Mouse (Mus musculus) kidney, adult 11 months (tissue): ENCODE measurements around the gene Slc35f3.
A peak's percentile ranks its signal among the peaks of the same experiment; 100 is the strongest.

ENCODE experiments used
- DNase-seq: peaks from one replicate; pipeline ENCODE4 v3.0.0; 2022

Gene Slc35f3

DNA sequence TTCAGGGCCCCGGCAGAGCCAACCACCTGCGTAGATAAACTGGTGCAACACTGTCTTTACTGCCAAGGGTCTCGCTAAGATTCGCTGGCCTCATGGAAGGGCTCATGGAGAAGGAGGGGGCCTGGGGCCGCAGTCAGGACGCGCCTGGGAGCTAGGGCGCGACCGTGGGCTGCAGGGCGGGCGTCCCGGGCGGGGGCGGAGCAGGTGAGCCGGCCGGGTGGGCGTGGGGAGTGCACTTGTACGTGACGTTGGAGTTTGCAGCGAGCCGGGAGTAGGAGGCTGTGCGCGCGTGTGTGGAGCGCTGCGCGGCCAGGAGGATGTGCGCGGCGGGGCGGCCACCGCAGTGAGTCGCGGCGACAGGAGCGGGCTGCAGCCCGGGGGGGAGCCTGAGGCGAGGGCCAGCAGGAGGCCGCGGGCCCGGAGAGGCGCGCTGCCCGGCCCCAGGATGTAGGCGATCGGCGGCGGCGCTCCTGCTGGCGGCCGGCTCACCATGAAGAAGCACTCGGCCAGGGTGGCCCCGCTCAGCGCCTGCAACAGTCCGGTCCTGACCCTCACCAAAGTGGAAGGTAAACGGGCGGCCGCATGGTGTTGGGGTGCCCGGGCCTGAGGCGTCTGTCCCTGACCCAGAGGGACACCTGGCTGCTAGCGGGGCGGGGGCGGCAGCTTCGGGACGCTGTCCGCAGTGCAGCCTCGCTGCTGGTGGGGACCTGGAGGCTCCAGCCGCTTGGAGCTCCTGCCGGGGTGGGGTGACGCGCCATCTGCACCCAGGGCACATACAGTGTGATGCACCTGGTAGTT is at the start of gene Slc35f3:
Slc35f3 (plus strand) TSS at position 263 of the 798 bp plus-strand sequence.
- DNase-seq: peak; percentile 58

DNA sequence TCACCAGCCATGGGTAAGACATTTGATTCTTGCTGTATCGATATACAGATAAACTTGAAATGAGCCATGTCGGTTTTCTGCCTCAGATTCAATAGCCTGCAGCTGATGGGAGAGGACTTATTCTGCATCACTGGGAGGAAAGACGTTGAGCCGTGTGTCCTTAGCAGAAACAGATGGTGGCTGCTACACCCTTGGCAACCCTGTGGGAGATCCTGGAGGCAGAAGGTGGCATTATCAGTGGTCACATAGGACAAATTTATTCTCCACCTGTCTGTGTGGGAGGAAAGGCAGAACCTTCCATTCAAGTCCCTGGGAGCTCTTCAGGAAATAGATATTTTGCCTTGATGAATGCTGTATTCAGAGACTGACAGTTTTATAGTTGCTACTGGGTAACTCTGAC is 47.9 kb upstream of the Slc35f3 start:
- no peak for DNase-seq

DNA sequence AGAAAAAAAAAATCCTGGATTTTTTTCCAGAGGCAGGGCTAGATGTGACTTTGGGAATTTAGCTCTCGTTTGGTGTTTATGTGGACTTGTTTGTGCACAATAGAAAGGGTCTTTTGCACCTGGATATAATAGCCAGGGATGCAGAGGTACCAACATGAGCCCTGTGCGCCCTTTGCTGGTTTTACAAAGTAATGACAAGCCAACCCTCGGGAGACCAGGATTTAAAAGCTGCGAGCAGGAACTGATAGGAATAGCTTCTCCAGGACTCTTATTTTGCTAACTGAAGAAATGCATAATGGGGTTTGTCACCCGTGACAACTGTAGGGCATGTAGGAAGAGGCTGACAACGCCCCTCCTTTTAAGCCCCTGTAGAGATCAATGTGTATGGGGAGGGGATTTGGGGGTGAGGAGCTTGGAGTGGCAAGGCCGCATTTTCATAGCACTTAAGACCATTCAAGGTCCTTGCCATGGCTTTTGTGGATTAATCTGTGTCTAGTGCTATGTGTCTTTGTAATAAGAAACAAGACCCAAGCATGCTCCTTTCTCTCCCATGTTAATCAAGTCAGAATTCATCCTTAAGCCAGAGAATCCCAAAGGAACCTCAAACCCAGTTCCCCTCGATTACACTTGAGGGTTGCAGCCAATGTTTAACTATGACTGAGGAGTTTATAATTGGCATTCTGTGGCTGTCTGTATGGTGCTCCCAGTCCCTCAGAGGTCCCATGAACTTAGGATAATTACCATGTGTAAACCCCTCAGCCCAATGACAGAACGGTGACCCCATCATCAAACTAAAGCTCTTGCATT is 41.6 kb upstream of the Slc35f3 start:
- DNase-seq: no peak

DNA sequence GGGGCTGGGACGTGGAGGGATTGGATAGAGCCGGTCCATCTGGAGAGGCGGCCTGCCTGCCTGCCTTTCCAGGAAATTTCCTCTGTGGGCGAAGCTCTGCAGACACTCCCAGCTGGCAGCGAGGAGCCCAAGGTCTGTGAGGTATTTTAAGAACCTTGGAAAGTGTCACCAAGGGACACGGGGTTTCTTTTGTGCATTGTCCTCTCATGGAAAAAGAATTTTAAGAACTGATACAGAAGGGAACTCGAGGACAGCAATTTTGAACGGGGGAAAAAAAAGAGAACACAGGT is 41.0 kb upstream of the Slc35f3 start:
- no peak for DNase-seq

DNA sequence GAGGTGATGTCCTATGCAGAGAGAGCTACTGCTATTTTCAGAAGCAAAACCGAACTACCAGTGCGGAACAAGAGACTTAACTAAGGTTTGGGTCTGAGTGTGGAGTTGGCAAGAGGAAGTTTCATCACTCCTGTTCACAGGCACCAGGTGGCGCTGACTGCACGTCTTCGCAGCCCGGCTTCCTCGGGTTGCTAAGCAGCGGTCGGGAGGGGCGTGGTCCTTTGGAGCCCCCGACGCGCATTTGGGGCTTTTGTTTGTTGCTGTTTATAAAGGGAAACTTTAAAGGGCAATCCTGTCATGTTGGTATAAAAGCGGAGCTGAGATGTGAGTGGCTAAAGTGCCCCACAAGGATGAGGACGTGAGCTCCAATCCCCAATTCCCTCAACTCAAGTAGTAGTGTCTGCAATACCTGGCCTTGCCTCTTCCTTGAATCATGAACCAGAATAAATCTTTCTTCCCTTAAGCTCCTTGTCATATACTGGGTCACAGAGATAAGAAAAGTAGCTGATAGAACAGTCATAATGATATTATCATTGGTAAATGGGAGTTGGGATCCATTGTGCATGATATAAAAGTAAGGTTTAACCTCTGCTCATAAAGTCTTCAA is 40.1 kb upstream of the Slc35f3 start:
- peak; percentile 32 for DNase-seq

DNA sequence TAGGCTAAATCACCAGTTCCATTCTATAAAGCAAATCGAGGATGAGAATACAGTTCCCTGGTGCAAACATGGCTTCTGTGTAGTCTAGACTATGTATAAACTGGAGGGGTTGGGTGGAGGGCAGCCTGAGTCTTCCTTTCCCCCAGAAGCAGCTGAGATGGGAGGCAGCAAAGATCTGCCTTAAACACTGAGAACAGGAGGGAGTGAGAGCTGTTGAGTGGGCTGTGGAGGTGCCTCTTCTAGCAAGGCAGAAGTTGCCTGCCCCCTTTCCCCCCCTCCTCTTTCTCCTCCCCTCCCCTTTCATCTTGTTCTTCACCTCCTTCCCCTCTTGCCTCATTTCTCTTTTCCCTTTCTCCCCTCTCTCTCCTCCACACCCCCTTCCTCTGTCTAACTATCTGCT is 33.2 kb upstream of the Slc35f3 start:
- no peak for DNase-seq

DNA sequence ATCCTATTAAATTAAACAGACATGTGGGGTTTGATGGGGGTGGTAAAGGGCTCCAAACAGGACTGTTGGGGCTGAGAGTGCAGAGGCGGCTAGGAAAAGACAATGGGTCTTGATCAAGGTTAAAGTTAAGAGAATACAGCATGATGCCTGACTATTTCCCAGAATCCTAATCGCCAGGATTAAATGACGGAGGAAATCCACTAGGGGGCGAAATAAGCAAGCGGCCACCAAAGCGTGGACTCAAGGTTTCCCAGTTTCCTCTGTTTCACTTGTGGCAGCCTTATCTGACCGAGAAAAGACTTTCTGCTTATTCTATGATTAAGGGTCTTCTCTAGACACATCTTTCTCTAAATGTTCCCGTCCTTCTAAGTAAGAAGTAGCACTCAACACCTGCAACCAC is 31.2 kb upstream of the Slc35f3 start:
- DNase-seq: no peak

DNA sequence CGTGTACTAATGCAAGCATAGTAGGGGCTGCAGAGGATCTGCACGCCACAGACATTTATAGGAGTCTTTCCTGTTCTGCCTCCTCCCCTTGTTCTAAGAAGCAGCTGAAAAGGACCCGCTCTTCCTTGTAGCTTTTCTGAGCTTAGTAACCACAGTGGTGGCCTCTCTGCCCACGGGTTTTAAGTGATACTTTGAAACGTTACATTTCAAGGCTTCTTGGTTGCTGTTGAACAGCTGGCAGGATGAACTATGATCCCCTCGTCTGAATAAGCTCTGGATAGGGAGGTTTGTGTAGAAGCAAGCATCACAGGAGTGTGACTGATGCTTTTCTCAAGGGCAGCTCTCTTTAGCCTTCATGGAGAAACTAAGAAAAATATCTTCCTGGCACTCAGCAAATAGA is 28.6 kb upstream of the Slc35f3 start:
- DNase-seq: no peak

DNA sequence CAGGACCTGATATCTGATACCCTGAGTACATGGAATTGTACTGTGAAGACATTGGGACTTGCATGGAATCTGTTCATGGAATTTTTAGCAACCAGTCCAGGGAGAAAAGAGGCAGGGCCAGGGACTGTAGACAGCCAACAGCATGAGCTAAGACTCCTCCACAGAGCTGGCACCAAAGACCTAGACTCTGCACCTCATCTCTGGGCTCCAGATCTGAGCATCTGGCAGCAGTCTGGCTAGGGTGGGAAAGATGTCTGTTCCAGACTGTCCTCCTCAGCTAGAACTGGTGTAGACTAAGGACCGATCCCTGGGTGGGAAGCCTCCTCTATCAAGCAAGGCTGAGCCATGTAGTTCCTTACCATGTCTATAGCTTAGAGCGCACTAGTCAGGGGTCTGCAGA is 25.9 kb upstream of the Slc35f3 start:
- DNase-seq: no peak

DNA sequence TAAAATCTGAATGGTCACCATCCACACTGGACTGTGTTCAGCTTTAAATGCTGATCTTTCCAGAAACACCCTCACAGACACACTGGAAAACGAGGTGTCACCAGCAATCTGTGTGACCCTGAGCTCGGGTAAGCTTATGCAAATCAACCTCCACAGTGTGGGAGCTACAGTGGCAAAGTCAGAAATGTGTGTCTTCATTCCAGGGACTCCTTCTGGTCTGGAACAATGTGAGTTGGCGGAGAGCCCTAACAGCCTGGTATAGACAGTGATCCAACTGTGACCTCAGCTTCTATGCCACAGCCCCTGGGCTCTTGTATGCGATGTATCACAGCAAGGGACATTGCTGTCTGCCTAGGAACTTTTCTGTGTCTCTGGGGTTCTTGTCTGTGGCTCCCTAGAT is 25.3 kb upstream of the Slc35f3 start:
- DNase-seq: no peak

DNA sequence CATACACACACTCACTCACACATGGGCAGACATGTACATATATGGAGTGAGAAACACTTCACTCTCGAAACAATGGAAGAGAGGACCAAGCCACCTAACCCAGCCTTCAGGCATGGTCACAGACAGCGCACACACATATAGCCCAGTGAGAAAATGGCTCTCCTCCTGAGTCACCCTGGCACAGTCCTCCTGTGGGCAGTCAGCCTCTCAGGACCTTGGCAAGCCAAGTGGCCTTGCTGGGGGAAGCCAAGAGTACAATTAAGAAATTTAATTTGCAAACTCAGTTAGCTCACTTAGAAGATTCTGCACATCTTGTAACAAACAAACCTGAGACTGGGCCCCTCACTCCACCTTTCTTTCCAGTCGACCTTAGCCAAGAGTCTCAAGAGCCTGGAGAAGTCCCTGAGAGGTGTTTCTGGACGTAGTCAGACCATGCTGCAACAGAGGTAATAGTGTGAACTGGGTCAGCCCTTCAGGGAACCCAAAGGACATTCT is 23.4 kb upstream of the Slc35f3 start:
- DNase-seq: no peak

DNA sequence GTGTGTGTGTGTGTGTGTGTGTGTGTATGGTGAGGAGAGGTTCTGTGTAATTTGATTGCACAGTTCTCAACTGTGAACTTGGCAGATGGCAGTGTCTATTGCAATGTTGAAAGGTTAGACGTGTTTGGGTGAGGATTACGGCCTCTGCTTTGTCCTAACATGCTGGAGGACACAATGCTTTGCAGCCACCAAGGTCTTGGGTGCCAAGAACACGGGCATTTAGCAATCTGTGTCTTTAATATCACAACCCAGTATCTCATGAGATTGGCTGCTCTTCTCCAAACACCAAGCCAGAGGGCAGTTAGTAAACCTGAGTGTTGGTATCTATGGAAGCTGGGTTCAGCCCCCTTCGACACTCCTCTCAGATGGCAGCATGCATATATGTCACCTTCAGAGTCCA is 22.5 kb upstream of the Slc35f3 start:
- DNase-seq: no peak

DNA sequence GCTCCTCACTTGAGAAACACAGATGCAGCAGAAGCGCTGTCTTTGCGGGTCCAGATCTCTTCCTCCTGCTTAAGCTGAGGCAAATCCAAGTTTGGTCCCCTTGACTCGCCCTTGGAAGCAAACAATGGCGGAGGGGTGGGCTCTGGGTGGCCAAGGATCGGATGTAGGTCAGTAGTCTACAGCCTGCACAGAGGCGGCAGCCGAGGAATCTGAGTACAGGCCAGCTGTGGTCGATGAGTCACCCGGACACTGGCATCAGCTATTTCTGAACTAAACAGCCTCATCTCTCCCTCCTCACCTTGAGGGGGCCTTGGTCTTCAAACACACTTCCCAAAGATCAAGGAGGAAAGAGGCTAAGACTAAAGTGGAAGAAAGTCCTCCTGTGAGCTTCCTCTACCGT is 6.4 kb upstream of the Slc35f3 start:
- no peak for DNase-seq

DNA sequence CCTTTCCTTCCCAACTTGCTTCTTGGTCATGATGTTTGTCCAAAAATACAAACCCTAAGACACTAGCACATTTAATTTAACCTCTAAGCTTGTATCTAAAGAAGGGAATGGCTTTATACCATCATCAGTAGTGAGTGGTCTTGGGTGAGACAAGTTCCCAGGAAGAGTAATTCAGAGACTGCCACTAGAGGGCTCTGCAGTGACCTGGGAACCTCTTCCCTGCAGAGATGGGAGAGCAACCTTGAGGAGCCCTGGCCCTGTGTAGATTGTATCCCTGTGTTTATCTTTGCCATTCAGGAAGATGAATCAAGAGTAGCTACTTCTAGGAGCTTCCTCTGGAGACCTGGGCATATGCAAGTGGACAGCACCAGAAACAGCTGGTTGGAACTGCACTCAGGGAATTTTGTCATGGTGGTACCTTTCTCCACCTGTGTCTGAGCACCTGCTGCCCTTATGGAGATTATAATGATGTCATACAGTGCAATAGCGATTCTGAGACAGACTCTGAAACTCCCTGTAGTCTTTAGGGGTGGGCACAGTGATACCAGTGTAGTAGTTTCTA is 993 bp upstream of the Slc35f3 start:
- DNase-seq: peak; percentile 33

DNA sequence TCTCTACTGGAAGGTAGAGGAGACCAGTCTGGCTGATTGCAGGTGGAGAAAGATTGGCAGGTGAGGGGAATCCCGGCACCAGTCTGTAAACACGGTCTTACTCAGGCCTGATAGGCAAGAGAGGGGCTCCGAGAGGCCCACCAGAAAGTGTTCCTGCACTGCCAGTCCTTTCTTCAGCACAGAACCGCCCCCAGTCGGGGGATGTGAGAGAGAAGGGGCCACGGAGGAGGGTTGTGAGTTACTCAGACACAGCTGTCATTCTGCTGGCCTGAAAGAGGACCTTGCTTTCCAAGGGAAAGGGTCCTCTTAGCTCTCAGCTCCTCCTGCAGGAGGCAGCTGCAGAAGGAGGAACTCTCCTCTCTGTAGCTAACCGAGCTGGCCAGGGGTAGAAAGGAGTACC is 975 bp downstream of the Slc35f3 start:
- DNase-seq: no peak

DNA sequence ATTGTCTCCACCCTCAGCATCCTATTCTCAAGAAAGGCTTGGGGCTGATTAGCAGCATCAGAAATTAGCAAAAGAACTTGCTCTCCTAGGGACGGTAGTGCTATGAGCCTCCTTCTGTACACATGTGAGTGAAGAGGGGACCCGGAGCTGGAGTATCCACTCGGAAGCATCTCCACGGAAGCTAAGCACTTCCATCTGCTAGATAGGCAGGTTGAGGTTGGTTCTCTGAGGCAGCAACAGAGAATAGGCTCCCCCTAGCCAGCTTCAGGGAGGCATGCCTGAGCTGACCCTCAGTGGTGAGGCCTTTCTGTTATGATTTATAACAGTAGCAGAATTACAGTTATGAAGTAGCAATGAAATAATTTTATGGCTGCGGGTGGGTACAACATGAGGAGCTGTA is 2.0 kb downstream of the Slc35f3 start:
- DNase-seq: no peak

DNA sequence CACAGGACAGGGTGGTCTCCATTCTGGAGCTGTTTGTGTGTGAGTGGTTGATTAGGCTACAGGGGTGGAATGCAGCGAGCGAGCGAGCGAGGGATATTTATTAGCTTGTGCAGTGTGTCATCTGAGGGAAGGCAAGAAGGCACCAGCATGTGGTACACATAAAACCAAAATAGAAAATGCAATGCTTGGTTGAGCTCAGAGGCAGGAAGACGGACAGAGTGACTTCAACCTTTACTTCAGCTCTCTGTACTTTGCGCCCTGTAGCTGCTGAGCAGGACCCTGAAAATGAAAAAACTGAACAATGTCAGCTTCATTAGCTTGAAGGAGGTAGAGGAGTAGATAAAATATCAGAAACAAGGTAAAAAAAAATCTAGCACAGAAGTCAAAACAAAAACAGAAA is 3.2 kb downstream of the Slc35f3 start:
- peak; percentile 55 for DNase-seq

DNA sequence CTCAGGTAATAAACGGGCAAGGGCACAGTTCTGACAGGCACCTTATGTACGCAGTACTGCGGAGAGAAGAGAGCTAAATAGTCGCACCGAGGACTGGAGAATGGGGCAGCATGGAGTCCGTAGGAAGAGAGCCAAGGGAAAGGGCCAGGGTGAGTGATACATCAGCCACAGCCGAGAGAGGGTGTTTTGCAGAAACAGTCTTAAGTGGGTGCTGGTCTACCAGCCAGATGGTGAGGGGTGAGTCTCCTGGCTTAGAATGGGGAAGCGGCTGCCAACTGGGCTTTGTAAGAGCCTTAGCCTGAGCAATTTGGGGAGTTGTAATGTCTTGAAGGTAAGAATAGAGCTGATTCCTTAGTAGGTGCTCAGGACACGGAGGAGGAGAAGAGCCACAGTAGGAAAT is 8.8 kb downstream of the Slc35f3 start:
- no peak for DNase-seq

DNA sequence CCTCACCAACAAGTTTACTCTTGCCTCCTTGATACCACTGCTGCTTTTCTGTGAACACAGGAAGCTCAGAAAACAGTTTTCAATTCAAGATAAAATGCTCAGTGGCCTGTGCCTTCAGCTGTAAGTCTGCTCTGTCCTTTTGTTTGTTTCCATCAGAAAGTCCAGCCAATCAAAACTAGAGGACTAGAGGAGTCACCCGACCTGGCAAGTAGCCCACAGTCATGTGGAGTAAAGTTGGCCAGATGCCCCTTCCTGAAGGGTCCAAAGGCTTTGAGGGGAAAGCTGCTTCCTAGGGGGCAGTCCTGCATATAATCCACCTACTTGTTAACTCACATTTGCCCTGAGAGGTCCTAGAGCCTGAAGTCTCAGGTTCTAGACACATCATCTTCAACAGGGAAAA is 10.7 kb downstream of the Slc35f3 start:
- peak; percentile 95 for DNase-seq

DNA sequence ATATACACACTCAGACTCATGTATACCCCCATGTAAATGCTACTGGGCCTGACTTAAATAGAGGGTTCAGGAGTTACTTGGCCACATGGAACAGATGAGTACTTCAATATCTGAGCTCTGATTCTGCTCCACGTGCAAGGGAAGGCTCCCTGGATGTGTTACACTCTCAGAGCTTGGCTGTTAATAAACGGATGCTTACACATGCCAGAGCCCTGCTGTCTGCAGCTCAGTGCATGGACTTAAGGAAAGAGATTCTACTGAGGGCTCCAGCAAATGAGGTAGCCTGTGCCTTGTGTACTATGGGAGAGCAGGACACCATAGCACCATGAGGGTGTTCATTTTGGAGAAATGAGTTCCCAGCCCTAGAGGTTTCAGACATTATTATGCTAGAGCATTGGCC is 26.6 kb downstream of the Slc35f3 start:
- no peak for DNase-seq

DNA sequence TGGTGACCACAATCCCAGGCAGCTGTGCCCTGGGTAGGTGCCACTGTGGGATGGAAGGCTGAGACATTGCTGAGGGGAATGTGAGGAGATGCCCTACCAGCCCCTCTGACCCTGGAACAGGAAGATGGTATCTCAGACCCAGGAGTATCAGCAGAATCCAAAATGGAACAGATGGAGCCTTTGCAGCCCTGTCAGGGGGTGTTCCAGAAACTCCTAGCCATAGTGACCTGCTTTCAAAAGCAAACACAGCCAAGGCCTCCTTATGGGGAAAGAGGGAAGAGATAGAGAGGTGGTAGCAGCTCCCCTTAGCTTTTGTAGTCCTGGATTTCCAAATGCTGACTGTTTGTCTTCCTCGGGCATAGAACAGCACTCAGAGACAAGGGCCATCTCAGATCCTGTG is 27.8 kb downstream of the Slc35f3 start:
- no peak for DNase-seq

DNA sequence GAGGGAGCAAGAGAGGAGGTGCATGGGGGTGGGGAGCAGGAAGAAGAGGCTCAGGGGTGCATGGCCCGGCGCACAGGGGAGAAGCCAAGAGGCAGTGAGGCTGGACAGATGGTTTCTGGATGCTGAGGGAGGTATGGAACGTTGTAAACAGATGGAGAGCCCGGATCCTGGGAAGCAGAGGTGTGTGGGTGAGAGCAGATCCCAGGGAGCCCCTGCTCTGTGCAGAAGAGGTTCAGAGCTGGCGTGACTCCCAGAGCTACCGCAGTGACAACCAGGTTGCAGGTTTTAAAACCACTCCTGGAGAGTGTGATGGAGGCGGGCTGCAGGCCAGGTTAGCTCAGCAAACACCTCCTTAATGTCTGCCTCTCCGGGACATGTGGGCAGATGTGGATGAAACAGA is 28.4 kb downstream of the Slc35f3 start:
- no peak for DNase-seq

DNA sequence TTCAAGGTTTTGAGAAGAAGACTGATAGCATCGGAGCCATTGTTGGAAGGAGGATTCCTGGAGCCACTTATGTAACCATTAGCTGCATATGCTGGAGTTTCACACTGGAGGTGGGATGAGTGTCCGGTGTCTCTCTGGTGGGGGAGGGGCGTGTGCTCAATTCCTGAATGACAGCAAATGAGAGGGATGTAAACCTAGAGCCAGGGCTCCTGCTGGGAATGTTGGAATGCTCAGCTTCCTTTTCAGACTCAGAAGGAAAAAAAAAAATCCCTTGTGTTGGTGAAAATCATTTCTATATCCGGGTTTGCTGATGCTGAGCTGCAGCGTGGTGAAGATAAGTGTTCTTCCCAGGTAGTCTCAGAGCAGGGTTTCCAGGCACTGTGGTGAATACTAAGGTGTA is 29.4 kb downstream of the Slc35f3 start:
- DNase-seq: no peak

DNA sequence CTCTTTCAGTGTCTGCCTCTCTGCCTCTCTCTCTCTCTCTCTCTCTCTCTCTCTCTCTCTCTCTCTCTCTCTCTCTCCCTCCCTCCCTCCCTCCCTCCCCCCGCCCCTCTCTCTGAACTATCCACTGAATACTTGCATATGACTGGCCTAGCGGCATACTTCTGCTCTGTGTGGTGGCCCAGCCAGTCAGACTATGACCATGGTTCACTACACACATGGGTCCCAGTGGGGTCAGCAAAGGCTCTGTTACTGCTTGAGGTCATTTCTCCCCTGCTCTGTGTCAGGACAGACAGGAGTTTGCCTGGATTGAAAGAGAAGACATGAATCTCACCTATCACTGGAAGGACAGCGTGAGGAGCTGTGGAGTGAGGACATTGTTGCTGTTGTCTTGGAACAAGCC is 40.5 kb downstream of the Slc35f3 start:
- peak; percentile 41 for DNase-seq
